Mouse (Mus musculus) left cerebral cortex, postnatal 25 days (tissue): ENCODE data around the gene Slc12a3. TPM values are rescaled to one million over a fixed set of nuclear protein-coding genes. Genes with fewer than 3 reads are reported as not detected.

Source experiments
- DNase-seq, 2 experiments: peaks; one replicate each; pipeline ENCODE4 v3.0.0; 2022; ENCODE audit warnings: low spot score in 2 of 2, mixed read lengths in 1 of 2
- intact Hi-C: fragments of 180-260 bp; cut with DNase I; formaldehyde crosslinking; loops from one replicate; pipeline ENCODE4 v1.15.1; 2025
- total RNA-seq, 2 experiments: library from RNA; stranded (reverse); gene quantifications; 2 replicates each; pipeline ENCODE4 v1.2.3; 2021

Gene Slc12a3
- total RNA-seq, 2 experiments from 2014 or later, result 0.27 to 0.41 TPM

GRCm38 (mm10) chr8:94324071-94324470, 4.9 kb upstream of the Slc12a3 start:
- intact Hi-C loops, result no loop called here
- DNase-seq, result no peak

- no peak for DNase-seq
- intact Hi-C loops, result no loop called here
Observed at GRCm38 (mm10) chr8:94326016-94326415, 3.0 kb upstream of the Slc12a3 start.

DNA sequence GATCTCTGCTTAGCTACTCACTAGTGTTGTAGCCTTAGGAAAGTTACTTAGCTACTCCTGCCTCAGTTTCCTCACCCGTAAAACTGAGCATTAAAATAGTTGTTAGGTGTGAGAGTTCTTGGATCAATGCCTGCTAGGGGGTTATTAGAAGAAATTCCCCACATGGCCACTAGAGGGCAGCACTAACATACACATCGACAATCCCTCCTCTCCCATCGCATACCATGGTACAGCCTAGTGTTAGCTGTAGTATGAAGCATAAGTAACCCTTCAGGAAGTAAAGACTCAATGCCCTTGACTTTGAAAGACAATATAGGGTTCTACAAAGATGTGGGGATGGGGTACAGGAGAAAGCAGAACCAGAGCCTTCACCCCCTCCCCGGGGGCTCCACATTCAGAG, 1.7 kb downstream of the Slc12a3 start:
- DNase-seq, result peak in 1 of 2 experiments; percentile 59
- intact Hi-C loops, result loop anchor here (2.0 kb wide), 1 partner anchor 162 kb away; no protein-coding TSS in a partner anchor

DNA sequence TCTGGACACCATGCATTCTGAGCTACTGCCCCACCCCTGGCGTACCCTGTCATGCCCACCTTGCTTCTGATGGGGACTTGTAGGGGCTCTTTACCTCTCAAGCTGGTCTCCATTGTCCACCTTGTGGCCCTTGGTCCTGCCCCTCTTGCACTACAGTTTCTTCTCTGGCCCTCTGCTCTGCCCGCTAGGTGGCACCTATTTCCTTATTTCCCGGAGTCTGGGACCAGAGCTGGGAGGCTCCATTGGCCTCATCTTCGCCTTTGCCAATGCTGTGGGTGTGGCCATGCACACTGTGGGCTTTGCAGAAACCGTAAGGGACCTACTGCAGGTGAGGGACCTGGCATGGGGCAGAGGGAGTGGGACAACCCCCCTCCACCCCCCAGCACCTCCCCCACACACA, 4.3 kb downstream of the Slc12a3 start:
- DNase-seq, result no peak
- intact Hi-C loops, result no loop called here

- intact Hi-C loops, result no loop called here
- no peak for DNase-seq
Observed at GRCm38 (mm10) chr8:94337559-94337958, 8.6 kb downstream of the Slc12a3 start.

GRCm38 (mm10) chr8:94340796-94341195, 11.8 kb downstream of the Slc12a3 start:
- no peak for DNase-seq

GRCm38 (mm10) chr8:94342691-94343090, 13.7 kb downstream of the Slc12a3 start:
- DNase-seq, result no peak
- intact Hi-C loops, result loop anchor here (2.0 to 5.0 kb wide), 3 partner anchors 54 to 360 kb away; no protein-coding TSS in a partner anchor

More at GRCm38 (mm10) chr8:94340796-94341195, 11.8 kb downstream of the Slc12a3 start:
- intact Hi-C loops, result loop anchor here (5.0 kb wide), 2 partner anchors 242 to 362 kb away; no protein-coding TSS in a partner anchor

GRCm38 (mm10) chr8:94343290-94343689, 14.3 kb downstream of the Slc12a3 start:
- DNase-seq, result peak; percentile 84 to 89
- intact Hi-C loops, result loop anchor here (2.0 to 5.0 kb wide), 3 partner anchors 54 to 359 kb away; no protein-coding TSS in a partner anchor

DNA sequence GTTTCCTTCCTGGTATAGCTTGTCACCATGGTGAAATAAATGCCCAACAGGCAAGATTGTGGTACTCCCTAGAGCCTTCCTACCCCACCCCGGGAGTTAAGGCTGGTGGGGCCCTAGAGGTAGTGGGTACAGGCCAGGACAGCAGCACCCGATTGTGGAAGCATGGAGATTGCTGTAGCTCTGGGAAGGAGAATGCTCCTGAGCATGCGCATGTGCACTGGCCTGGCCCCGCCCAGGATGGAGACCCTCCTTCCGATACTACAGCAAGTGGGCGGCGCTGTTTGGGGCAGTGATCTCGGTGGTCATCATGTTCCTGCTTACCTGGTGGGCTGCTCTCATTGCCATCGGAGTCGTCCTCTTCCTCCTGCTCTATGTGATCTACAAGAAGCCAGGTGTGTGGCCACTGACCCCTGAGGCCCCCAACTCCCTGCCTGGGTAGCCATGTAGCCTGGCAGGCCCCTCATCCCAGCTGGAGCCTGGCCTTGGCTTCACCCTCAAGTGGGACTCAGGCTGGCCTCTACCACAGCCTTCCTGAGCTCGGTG, 14.8 kb downstream of the Slc12a3 start:
- no peak for DNase-seq
- intact Hi-C loops, result loop anchor here (2.0 to 5.0 kb wide), 3 partner anchors 53 to 358 kb away; no protein-coding TSS in a partner anchor

GRCm38 (mm10) chr8:94345657-94346056, 16.7 kb downstream of the Slc12a3 start:
- intact Hi-C loops, result no loop called here
- DNase-seq, result no peak

DNA sequence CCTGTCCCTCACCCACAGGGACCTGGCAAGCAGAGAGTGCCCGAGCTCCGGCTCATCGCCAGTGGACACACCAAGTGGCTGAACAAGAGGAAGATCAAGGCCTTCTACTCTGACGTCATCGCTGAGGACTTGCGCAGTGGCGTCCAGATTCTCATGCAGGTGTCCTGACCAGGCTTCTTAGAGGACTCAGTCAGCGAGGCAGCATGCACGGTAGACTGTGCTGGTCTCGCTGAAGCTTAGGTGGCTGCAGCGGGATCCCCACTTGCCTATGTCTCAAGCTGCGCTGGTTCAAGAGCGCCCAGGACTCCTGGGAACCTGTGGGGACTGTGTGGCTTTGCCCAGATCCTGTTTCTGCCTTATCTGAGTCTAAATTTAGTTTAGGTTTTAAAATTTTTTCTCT, 17.3 kb downstream of the Slc12a3 start:
- DNase-seq, result no peak
- intact Hi-C loops, result no loop called here

DNA sequence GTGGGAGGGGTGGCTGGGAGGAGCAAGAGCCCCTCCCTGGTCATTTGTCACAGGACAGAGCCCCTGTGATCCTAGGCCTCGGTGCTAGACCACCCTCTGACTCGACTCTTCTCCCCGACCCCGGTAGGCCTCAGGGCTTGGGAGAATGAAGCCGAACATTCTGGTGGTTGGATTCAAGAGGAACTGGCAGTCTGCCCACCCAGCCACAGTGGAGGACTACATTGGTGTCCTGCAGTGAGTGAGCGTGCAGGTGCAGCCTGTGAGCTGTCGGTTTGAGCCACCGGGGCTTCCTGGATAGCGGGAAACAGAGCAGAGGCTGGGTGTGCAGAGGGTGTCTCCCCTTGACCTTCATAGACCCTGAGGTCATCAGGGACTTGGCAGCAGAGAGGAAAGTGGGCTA, 19.4 kb downstream of the Slc12a3 start:
- no peak for DNase-seq
- intact Hi-C loops, result no loop called here

DNA sequence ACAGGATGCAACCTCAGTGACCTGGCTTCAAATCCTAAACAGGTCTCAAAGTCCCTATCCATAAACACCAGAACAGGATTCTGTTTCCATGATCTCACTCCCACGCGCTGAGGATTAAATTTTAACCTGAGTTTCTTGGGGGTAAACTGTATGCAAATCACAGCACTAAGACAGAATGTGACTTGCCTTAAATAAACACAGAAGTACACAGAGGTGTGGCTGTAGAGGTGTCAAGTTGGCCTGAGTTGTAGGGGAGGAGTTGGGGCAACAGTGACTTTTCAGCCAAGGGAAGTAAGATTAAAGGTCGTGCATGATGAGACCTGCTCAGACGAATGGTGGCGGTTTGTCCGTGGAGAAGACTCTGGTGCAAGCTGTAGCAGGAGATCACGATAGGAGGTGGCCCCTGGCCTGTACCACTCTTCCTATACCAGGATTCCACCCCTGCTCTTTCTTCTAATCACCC, 25.1 kb downstream of the Slc12a3 start:
- intact Hi-C loops, result no loop called here
- DNase-seq, result no peak

DNA sequence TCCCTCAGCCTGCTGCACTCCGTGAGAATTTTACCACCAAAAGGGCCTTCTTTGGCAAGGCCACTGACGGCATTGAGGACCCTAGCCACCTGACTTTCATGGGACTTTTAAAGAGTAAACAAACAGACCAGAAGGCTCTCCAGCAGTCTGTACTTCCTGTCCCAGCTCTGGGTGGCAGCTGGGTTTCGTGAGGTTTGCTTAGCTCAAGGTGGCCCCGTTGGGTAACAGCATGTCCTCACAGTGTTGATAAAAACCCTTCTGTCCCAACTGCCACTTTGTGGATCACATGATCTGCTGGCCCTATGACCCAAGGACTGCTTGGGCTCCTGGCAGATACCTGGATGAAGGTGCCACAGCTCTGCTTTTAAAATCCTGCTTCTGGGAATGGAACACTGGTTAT, 25.6 kb downstream of the Slc12a3 start:
- intact Hi-C loops, result no loop called here

GRCm38 (mm10) chr8:94357220-94357619, 28.2 kb downstream of the Slc12a3 start:
- intact Hi-C loops, result no loop called here
- DNase-seq, result no peak

More for the DNA sequence above, 25.6 kb downstream of the Slc12a3 start:
- DNase-seq, result no peak

- peak; percentile 37 to 39 for DNase-seq
- intact Hi-C loops, result no loop called here
Observed at GRCm38 (mm10) chr8:94358541-94358940, 29.5 kb downstream of the Slc12a3 start.

DNA sequence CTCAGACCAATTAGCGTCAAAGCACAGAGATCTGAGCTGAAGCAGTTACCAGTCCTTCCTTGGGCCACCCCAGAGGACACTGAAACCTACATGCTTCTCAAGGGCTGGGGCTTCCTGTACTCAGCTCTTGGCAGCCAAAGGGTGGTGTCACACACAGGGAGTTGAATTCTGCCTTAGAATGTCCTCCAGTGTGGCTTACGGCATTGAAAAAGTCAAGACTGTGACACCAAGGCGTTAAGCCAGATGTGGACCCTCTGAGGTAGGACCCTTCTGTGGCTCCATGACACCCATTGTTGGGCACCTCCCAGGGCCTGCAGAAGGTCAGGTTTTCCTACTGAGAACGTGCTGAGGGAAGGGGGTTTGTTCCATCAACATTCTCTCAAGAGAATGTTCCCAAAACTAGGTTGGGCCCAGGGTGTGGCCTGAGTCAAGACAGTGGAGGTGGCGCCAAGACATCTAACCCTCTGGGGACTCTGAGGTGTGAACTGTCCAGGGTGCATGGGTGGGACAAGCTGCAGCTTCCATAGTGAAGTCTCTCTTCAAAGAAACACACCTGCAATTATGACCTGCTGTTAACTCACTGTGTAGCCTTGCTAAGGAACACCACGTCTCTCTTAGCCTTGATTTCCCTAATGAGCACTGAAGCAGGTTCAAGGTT, 32.9 kb downstream of the Slc12a3 start:
- intact Hi-C loops, result loop anchor here (2.0 kb wide), 1 partner anchor 25 kb away; the partner anchor contains the start of gene Herpud1
- no peak for DNase-seq

DNA sequence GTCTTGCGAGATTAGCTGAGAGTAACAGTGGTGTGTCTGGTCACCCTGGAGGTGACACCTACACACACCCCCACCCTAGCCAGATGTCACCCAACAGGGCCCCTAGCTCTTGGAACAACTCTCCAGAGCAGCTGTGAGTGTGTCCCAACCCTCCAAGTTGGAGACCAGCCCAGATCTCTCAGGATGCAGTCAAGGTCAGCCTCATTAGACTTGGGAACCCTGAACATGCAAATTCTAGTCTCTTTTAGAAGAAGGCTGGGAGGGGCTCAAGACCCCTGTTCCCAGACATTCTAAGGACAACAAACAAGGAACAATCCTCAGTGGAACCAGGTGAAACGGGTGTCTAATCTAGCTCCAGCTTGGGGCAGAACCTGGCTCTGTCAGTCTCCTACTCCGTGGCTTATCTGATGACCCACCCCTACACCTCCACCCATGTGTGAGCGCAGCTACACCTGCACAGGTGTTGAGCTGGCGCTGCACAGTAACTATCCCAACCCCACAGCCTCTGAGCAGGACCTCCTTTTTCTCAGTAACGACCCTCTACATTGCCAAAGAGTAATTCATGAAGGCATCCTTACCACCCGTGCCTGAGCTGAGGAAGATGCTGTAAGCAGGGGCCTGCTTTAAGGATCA, 33.7 kb downstream of the Slc12a3 start:
- no peak for DNase-seq
- intact Hi-C loops, result loop anchor here (2.0 kb wide), 1 partner anchor 24 kb away; the partner anchor contains the start of gene Herpud1

GRCm38 (mm10) chr8:94363288-94363688, 34.3 kb downstream of the Slc12a3 start:
- peak in 1 of 2 experiments; percentile 43 for DNase-seq
- intact Hi-C loops, result loop anchor here (2.0 kb wide), 1 partner anchor 24 kb away; the partner anchor contains the start of gene Herpud1

DNA sequence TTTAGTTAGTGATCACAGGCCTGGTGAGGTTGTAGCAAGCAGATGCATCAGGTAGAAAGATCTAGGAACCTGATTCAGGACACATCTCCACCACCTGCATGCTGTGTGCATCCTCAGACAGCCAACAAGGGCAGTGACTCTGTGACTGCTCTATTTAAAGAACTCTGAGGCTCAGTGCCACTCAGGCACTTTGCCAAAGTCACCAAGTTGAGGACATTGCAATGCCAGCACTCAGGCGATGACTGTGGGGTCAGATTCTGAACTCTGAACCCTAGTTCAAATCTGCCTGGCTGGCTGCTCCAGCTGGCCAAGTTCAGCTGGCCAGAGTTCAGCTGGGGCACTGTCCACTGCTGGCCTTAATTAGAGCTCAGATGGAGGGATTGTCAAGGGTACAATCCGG, 34.9 kb downstream of the Slc12a3 start:
- intact Hi-C loops, result loop anchor here (2.0 kb wide), 1 partner anchor 23 kb away; the partner anchor contains the start of gene Herpud1
- no peak for DNase-seq
